Mouse (Mus musculus) liver, embryonic 14.5 days (tissue): ENCODE data around the gene Ripor3.

Source experiments
- CTCF ChIP-seq: IDR thresholded peaks from 2 replicates; pipeline ENCODE4 v1.5.1; 2016; ENCODE audit warnings: antibody characterized with exemption, low read depth, control low read depth
- EP300 ChIP-seq: IDR thresholded peaks from 2 replicates; pipeline ENCODE4 v1.6.1; 2016; ENCODE audit warnings: antibody characterized with exemption, low read depth

GRCm38 (mm10) chr2:168054142-168054541 is 43.7 kb upstream of the Ripor3 start:
- no peak for TF ChIP-seq CTCF
- no peak for TF ChIP-seq EP300
